Mouse (Mus musculus): ENCODE data around the gene Csdc2.
"Not testable (repeated sequence)": the region's sequence is repeated elsewhere in the genome, so short reads cannot be mapped to it uniquely, and the experiment has no call there.

Csdc2 gene

GRCm38 (mm10) chr15:81955414-81955813, 18.9 kb downstream of the Csdc2 start:
- DNase-seq (ENCODE audit: low spot score in 2 of 2), result no peak

GRCm38 (mm10) chr15:81956457-81956856, 19.9 kb downstream of the Csdc2 start:
- no peak for DNase-seq (ENCODE audit: low spot score in 2 of 2)

- no peak for DNase-seq (ENCODE audit: low spot score in 2 of 2)
These were observed 21.0 kb downstream of the Csdc2 start for GRCm38 (mm10) chr15:81957598-81957997.

GRCm38 (mm10) chr15:81958906-81959305, 22.3 kb downstream of the Csdc2 start:
- no peak for DNase-seq (ENCODE audit: low spot score in 2 of 2)

- peak; percentile 96 to 99 for DNase-seq (ENCODE audit: low spot score in 2 of 2)
These were observed 23.9 kb downstream of the Csdc2 start, which contains the start of gene Pmm1 for GRCm38 (mm10) chr15:81960171-81961077. Pmm1 (minus strand) TSS chr15:81960930.

- DNase-seq (ENCODE audit: low spot score in 2 of 2), result no peak
These were observed 24.5 kb downstream of the Csdc2 start for GRCm38 (mm10) chr15:81961078-81961451.

GRCm38 (mm10) chr15:81964262-81964661, 27.7 kb downstream of the Csdc2 start:
- DNase-seq (ENCODE audit: low spot score in 2 of 2), result no peak

- DNase-seq (ENCODE audit: low spot score in 2 of 2), result no peak
These were observed 28.5 kb downstream of the Csdc2 start for GRCm38 (mm10) chr15:81964980-81965545.

- no peak for DNase-seq (ENCODE audit: low spot score in 2 of 2)
These were observed 29.7 kb downstream of the Csdc2 start for GRCm38 (mm10) chr15:81966062-81966829.

GRCm38 (mm10) chr15:81967821-81968220, 31.3 kb downstream of the Csdc2 start:
- no peak for DNase-seq (ENCODE audit: low spot score in 2 of 2)

GRCm38 (mm10) chr15:81968447-81968846, 31.9 kb downstream of the Csdc2 start:
- DNase-seq (ENCODE audit: low spot score in 2 of 2), result no peak

GRCm38 (mm10) chr15:81969173-81969572, 32.6 kb downstream of the Csdc2 start:
- no peak for DNase-seq (ENCODE audit: low spot score in 2 of 2)

- DNase-seq (ENCODE audit: low spot score in 2 of 2), result not testable (repeated sequence)
These were observed 33.1 kb downstream of the Csdc2 start for GRCm38 (mm10) chr15:81969635-81970034.

GRCm38 (mm10) chr15:81970498-81970897, 33.9 kb downstream of the Csdc2 start:
- DNase-seq (ENCODE audit: low spot score in 2 of 2), result not testable (repeated sequence)

- DNase-seq (ENCODE audit: low spot score in 2 of 2), result not testable (repeated sequence)
These were observed 38.6 kb downstream of the Csdc2 start for GRCm38 (mm10) chr15:81975156-81975555.

GRCm38 (mm10) chr15:81980321-81980720, 43.8 kb downstream of the Csdc2 start, which contains the start of gene 1700029P11Rik:
1700029P11Rik (plus strand) TSS chr15:81980540.
- DNase-seq (ENCODE audit: low spot score in 2 of 2), result no peak

GRCm38 (mm10) chr15:81982173-81982572, 45.6 kb downstream of the Csdc2 start:
- no peak for DNase-seq (ENCODE audit: low spot score in 2 of 2)

- no peak for DNase-seq (ENCODE audit: low spot score in 2 of 2)
These were observed 49.0 kb downstream of the Csdc2 start for GRCm38 (mm10) chr15:81985267-81986161.

- DNase-seq (ENCODE audit: low spot score in 2 of 2), result no peak
These were observed 51.1 kb downstream of the Csdc2 start, which contains the start of gene Xrcc6 for GRCm38 (mm10) chr15:81987646-81988045. Xrcc6 (plus strand) TSS chr15:81987835.

GRCm38 (mm10) chr15:81989371-81990062, 53.0 kb downstream of the Csdc2 start:
- peak; percentile 72 to 89 for DNase-seq (ENCODE audit: low spot score in 2 of 2)
